Mouse (Mus musculus) embryonic stem cell, embryonic (primary cell): Measurements from ENCODE around the gene Gtpbp10.

Source experiments
- CTCF ChIA-PET, 4 experiments: fragments of 300-600 bp in 2 of 4; fragments of 350-600 bp in 2 of 4; sonication (Branson Sonifier 250); formaldehyde crosslinking; loops; one replicate each; lab custom pipeline; 2022; ENCODE audit warnings: inconsistent platforms in 2 of 4; lab: Charles Lee
- POLR2A ChIA-PET, 4 experiments: fragments of 300-600 bp in 2 of 4; fragments of 350-600 bp in 2 of 4; sonication (Branson Sonifier 250); formaldehyde crosslinking; loops; one replicate each; lab custom pipeline; 2022; ENCODE audit warnings: antibody characterized with exemption in 4 of 4, inconsistent platforms in 1 of 4; lab: Charles Lee

Gtpbp10 gene

DNA sequence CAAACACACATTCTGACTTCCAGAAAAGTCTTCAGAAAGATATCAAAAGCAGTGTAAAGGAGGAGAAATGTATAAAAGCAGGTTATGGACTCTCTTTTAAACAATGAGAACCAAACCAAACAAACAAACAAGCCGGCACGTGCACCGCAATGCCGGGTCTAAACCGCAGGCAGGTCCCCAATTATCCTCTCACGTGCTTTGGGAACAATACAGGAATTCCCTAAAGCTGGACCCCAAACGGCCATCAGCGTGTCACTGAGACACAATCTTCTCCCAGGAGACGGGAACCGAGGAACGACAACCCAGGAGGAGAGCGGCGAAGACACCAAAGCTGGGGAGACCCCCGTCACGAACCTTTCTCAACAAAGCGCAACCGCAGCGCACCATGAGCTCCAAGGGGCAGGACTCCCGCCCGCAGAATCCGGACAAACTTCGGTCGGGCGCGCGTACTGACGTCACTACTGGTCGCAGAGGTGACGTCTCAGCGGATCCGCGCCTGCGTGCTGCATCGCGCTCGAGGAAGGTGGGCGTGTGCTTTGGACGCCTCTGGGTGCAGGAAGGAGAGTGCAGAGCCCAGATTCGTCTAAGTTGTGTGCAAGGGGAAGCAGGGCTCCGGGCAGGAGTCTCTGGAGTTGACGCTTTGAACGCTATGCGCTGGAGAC, at the start of gene Gtpbp10:
Gtpbp10 (minus strand) TSS at position 460 of the 662 bp plus-strand sequence.
- CTCF ChIA-PET = interaction anchor here in 2 of 4 experiments (0.6 to 1.8 kb wide), 5 partner anchors 29 to 1296 kb away, joined by 3 to 6 read pairs (median 3); partner anchors contain the start of gene Steap1 (in 1 of the 2)
- POLR2A ChIA-PET = interaction anchor here (0.7 to 2.9 kb wide), 33 partner anchors 9 to 801 kb away, joined by 3 to 18 read pairs (median 4); partner anchors contain the start of genes Steap1 (in 2 of the 4), Cfap69 (in 1 of the 4), Fzd1 (in 1 of the 4) and Gm8773 (in 1 of the 4)

DNA sequence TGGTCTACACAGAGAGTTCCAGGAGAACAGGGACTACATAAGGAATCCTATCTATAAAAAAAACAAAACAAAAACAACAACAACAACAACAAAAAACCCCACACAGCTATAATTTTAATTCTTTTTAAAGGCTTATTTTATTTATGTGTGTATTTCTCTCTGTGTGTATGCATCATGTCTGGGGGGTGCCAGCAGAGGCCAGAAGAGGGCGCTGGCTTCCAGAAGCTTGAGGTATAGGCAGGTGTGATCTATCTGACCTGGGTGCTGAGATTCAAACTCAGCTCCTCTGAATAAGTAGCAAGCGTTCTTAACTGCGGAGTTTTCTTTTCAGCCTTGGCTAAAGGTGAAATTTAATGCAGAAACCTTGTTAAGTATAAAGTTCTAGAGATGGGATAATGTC, 28.3 kb upstream of the Gtpbp10 start:
- ChIA-PET CTCF (interaction anchor here in 2 of 4 experiments (0.5 to 0.8 kb wide), 4 partner anchors 9 to 162 kb away, joined by 3 to 5 read pairs (median 3); partner anchors contain the start of genes Gtpbp10 (in 1 of the 2) and Steap1 (in 1 of the 2)), POLR2A (no interaction called here)

DNA sequence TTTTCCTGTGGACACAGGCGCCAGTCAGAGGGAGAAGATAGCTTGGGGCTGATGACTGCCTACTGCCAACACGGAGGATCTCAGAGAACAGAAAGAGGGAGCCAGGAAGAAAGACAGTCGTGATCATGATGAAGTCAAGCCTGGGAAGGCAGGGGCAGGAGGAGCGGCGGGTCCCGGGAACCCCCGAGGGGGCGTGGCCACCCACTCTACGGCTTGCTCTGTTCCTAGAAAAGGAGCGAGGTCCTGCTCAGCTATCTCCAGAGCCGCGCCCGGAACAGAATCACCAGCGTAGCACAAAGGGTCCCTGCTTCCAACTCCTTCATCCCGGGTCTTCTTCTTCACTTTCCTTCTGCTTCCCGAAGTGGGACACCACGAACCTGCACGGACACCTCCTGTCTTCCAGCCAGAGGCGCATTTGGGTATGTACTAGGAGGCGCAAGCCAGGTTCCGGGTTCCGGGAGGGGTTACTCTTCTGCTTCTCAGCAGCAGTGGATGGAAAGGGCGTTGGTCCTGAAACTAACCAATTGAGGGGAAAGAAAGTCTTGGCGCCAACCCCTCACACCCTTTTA, 14.5 kb upstream of the Gtpbp10 start, which contains the start of gene Gm8773:
Gm8773 (plus strand) TSS at position 51 of the 569 bp plus-strand sequence.
- POLR2A ChIA-PET = interaction anchor here in 2 of 4 experiments (1.3 to 1.9 kb wide), 2 partner anchors 9 to 14 kb away, joined by 3 to 7 read pairs; partner anchors contain the start of gene Gtpbp10 (in 1 of the 2)
- CTCF ChIA-PET = interaction anchor here in 1 of 4 experiments (0.7 to 0.9 kb wide), 2 partner anchors 16 to 134 kb away, joined by 3 read pairs; no protein-coding TSS in a partner anchor

DNA sequence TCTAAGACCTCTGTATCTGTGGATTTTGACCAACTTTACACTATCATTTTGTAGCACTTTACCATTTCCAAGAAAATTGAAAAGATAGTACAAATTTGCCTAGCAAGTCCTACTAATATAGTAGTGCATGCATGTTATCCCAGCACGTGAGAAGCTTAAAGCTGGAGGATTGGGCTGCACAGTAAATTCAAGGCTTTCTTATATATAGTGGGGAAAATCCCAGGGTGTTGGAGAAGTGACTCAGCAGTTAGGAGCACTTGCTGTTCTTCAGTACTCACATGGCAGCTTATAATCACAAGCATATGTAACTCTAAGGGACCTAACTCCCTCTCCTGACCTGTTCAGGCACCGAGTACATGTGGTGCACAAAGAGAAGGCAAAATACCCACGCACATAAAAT, 3.1 kb upstream of the Gtpbp10 start:
- ChIA-PET POLR2A (no interaction called here), CTCF (interaction anchor here in 1 of 4 experiments (0.6 kb wide), 1 partner anchor 9 kb away, joined by 3 read pairs; no protein-coding TSS in a partner anchor)

DNA sequence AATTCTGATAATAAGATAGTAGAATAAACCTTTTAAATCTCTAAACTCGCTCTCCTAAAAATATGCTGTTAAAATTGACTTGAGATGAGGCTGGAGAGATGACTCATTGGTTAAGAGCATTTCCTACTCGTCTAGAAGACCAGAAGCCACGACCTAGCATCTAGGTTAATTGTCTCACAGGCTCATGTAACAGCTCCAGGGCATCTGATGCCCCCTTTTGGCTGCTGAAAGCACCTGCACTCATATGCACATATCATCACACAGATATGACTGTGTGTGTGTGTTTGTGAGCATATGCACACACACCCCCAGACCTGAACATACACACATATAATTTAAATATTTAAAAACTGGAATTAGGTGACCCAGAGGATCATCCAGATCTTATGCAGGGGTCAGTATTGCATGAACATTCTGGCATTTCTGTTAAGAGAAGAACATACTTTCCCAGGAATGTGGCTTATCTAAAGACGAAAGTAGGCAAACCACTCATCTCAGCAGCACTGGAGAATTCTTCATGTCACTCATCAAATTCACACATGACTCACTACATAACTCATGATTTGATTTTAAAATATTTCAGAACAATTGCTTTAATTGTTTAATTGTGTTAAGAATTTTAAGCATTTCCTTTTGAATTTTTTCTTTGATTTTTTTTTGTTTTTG, 1.8 kb upstream of the Gtpbp10 start:
- ChIA-PET POLR2A (interaction anchor here in 2 of 4 experiments (0.7 to 2.8 kb wide), 4 partner anchors 10 to 133 kb away, joined by 3 to 18 read pairs (median 4); partner anchors contain the start of gene Steap2 (in 2 of the 2)), CTCF (no interaction called here)

DNA sequence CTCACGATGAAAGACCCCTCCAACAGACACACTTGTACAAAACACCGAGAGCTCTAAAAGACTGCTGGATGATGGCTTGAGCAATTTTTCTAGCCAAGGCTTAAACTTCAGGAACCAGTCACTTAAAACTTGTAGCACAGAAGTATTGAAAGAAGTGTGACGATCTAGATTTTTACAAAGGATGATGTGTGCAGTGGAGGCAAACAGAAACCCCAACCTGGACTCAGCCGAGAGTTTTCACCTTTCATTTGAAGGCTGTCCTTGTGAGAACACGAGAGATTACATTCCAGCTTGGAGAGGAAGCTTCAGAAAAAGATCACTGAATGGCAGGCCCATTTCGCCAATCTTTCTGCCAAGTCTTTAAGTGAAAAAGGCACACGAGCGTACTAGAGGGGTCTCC, 460 bp upstream of the Gtpbp10 start:
- ChIA-PET POLR2A (interaction anchor here (0.7 to 2.9 kb wide), 32 partner anchors 9 to 802 kb away, joined by 3 to 18 read pairs (median 4); partner anchors contain the start of genes Steap1 (in 2 of the 4), Fzd1 (in 1 of the 4), Gm8773 (in 1 of the 4) and Steap2 (in 1 of the 4)), CTCF (interaction anchor here in 2 of 4 experiments (0.6 to 1.8 kb wide), 3 partner anchors 51 to 1297 kb away, joined by 3 to 6 read pairs (median 3); partner anchors contain the start of gene Steap1 (in 1 of the 2))

DNA sequence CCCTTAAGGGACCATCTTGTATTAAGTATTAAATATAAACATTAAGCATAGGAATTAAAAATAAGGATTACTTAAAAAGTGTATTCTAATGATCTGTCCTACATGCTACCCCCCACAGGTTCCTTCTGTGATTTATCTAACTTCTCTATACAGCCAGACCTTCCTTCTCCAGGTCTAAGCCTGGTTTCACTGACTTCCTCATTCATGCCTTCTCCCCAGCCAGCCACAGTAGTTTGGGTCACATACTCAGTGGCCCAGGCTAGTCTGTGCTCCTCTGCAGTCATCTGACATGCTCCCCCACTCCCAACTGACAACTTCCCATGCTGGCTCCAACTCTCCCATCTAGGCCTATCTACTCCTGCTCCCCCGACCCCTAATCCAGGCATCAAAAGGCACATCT, 8.2 kb downstream of the Gtpbp10 start:
- POLR2A ChIA-PET = no interaction called here
- CTCF ChIA-PET = no interaction called here

DNA sequence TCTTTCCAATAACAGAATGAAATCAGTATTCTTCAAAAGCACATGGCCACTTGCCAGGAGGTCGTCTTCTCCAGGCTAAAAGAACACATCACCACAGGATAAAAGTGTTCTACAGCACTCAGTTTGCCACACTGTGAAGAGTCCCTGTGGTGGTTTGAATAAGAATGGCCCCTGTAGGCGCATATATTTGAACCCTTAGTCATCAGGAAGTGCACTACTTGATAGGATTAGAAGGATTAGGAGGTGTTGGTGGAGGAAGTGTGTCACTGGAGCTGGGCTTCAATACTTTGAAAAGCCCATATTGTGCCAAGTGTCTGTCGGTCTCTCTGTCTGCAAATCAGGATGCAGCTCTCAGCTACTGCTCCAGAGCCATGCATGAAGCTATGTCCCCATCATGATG, 19.0 kb downstream of the Gtpbp10 start:
- ChIA-PET POLR2A (interaction anchor here in 3 of 4 experiments (1.2 to 1.6 kb wide), 3 partner anchors 12 to 19 kb away, joined by 3 to 4 read pairs (median 4); partner anchors contain the start of gene Gtpbp10 (in 2 of the 3)), CTCF (interaction anchor here in 1 of 4 experiments (0.6 kb wide), 1 partner anchor 48 kb away, joined by 3 read pairs; no protein-coding TSS in a partner anchor)

DNA sequence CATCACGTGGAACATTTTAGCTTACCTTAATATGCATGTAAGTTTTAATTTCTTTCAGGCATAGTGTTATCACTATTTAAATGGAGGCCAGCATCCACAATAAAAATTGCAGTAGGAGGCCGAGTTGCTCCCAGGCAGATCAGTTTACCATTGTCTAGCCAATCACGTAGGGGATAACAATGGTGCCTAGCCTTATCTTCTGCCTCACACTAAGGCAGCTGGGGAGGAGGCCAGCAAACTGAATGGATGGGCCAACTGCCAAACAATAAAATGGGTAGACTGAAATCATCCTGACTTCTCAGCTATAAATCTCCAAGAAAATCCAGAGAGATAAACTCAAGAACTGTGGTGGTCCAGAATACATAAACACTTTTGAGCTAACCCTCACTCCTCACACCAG, 19.6 kb downstream of the Gtpbp10 start:
- POLR2A ChIA-PET = interaction anchor here in 3 of 4 experiments (1.2 to 1.6 kb wide), 3 partner anchors 13 to 19 kb away, joined by 3 to 4 read pairs (median 4); partner anchors contain the start of gene Gtpbp10 (in 2 of the 3)

DNA sequence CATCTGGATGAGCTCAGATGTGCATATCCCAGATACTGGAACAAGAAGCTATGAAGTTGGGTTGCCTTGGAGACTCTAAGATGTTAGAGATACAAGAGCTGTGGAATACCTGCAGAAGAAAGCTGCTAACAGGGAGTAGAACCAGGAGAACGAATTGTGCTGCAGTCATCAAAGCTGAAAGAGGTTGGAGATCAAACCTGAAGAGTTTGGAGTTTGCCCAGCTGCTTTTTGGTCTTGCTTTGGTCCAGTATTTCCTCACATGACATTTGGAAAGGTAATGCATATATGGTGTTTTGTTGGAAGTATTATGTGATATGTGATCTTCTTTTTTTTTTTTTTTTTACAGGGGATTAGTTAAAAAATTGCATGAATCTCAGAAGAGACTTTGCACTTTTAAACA, 23.2 kb downstream of the Gtpbp10 start:
- ChIA-PET POLR2A (interaction anchor here in 2 of 4 experiments (0.7 to 1.8 kb wide), 2 partner anchors 23 to 212 kb away, joined by 3 to 5 read pairs; partner anchors contain the start of gene Gtpbp10 (in 1 of the 2)), CTCF (interaction anchor here in 1 of 4 experiments (0.6 kb wide), 1 partner anchor 288 kb away, joined by 4 read pairs; no protein-coding TSS in a partner anchor)

More for the DNA sequence above, 19.6 kb downstream of the Gtpbp10 start:
- CTCF ChIA-PET = no interaction called here

DNA sequence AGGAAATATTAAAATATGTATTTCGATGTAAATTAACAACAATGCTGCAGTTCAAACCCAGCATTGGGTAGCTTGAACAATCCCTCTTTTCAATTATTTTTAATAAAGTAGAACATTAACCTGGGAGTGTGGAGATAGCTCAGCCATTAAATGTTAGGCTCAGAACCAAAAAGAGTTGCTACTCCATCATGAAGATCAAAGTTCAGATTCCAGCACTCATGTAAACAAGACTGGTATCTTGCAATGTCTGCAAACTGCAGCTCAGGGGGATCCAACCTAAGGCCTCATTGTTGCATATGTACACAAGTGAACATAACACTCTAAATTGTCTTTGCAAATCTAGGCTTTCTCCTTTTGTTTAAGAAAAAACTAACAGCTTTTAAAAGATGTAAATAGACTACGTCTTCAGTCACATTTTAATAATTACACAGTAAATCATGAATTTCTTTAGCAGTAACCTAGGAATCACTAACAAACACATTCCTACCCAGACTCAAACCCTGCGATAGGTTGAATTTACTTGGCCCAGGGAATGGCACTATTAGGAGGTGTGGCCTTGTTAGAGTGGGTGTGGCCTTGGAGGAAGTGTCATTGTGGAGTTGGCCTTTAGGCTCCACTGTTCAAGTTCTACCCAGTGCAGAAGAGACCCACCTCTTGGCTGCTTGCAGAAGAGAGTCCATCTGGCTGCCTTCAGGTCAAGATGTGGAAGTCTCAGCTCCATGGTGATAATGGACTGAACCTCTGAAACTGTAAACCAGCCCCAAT, 25.5 kb downstream of the Gtpbp10 start:
- POLR2A ChIA-PET = no interaction called here

DNA sequence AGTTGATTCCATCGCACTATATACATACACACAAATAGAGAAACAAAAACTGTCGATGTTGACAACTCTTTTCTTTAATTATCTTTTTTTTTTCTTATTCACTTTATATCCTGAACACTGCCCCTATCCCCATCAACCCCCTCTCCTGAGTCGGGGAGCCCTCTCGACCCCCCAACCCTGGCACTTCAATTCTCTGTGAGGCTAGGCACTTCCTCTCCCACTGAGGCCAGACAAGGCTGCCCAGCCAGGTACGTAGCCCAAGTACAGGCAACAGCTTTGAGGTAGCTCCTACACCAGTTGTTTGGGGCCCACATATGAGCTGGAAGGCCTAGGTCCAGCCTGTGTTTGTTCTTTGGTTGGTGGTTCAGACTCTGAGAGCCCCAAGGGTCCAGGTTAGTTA, 43.9 kb downstream of the Gtpbp10 start:
- ChIA-PET POLR2A (no interaction called here), CTCF (no interaction called here)

More for the DNA sequence above, 25.5 kb downstream of the Gtpbp10 start:
- CTCF ChIA-PET = no interaction called here

DNA sequence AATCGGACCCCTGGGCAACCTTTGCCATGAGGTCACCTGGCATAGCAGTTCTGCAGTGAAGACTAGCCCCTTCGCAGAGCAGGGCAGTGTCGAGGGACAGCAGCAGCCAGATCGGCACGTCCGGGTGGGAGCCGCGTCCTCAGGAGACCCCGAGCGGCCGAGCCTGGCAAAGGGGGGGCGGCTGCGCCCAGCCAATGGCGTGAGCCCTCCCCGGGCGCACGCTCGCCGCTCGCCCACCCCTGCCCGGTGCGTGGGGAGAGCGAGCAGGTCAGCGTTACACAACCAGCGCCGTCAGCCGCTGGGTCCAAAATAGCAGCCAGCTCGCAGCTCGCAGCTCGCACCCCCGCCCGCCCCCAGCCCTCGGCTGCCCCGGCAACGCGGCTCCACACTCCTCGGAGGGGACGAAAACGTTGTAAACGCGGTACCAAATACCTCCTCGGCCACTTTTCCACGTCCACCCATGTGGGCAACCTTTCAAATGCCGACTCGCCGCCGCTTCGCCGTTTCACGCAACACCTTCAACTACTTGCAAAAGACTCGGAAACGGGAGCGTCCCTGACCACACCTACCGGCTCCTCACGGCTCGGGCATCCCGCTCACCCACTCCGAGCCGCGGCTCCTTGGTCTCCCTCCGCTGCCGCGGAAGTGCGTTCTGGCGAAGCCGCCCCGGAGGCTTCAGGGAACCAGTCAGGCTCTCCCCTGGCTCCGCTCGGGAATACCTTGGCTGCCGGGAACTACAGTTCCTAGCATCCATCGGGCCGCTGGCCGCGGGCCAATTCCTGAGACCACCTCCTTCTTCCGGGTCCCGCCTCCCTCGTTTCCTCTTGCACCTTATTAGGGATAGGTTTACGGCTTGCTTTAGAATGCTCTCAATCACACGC, 44.9 kb downstream of the Gtpbp10 start, which contains the start of gene Cldn12:
Cldn12 (minus strand) TSS at position 763 of the 881 bp plus-strand sequence.
- ChIA-PET POLR2A (interaction anchor here in 2 of 4 experiments (1.0 to 1.1 kb wide), 2 partner anchors 10 kb away, joined by 5 to 6 read pairs; no protein-coding TSS in a partner anchor), CTCF (no interaction called here)

DNA sequence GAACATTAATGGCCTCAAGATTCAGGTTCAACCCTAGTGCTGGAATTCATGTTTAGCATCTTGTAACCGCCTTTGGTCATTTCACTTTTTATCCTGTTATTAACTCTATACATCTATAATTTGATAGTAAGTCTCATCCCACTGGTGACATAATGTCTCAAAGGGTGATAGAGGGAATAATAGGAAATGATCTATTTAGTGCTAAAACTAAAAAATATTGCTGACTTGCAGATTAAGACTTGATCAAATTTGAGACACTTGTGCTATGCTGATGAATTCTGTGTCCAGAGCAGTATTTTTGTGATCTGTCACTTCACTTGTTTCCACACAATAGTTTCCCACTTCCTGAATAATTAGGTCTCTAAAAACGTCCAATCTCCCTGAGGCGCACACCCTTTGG, 47.9 kb downstream of the Gtpbp10 start:
- POLR2A ChIA-PET = interaction anchor here in 1 of 4 experiments (1.4 kb wide), 1 partner anchor 47 kb away, joined by 4 read pairs; no protein-coding TSS in a partner anchor
- CTCF ChIA-PET = no interaction called here

DNA sequence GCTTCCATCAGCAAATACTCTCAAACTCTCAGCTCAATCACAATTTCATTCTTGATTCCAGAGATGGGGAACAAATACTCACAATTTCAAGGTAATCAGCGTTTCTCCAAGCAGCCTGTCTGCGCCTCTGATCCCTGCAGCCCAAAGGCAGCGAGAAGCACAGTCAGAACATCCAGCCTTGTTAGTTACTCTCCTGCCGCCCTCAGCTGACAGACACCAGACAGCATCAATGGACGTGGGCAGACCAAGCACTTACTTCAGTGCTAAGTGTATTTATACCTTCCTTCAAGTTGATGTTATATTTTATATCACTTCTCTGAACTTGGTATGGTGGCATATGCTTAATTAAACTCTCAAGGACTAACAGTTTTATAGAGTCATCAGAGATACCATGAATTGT, 48.3 kb downstream of the Gtpbp10 start:
- CTCF ChIA-PET = no interaction called here
- POLR2A ChIA-PET = no interaction called here

DNA sequence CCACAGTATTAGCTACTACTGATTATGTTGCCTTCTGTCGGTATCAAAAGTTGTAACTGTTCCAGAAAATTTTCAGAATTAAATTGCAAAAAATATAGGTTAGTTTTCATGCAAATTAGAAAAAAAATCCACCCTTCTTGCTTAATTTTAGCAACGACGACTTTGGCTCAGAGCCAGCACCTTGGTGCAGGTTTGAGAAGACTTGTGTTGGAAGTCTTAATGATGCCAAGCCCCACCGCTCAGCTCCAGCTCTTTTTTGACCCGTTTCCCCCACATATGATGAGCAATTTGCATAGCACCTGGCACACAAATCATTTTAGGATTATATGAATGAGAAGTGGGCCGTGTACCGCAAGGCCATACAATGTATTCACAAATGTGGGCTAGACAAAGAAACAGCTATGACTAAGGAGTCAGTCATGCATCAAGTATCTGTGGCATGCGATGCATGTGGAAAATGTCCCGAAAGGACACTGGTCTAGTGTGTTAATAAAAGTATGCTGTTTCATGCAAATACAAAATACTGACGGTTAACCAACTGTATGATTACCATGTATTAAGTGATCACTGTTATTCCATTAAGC, 48.9 kb downstream of the Gtpbp10 start:
- CTCF ChIA-PET = no interaction called here
- POLR2A ChIA-PET = no interaction called here
